Mouse (Mus musculus): ENCODE measurements at regions not wholly inside any gene's neighbourhood (a gene's known extent, or its start where the extent isn't known, plus 50 kb on each side); places are given as distances from the start of the nearest gene placed in this dataset.

DNA sequence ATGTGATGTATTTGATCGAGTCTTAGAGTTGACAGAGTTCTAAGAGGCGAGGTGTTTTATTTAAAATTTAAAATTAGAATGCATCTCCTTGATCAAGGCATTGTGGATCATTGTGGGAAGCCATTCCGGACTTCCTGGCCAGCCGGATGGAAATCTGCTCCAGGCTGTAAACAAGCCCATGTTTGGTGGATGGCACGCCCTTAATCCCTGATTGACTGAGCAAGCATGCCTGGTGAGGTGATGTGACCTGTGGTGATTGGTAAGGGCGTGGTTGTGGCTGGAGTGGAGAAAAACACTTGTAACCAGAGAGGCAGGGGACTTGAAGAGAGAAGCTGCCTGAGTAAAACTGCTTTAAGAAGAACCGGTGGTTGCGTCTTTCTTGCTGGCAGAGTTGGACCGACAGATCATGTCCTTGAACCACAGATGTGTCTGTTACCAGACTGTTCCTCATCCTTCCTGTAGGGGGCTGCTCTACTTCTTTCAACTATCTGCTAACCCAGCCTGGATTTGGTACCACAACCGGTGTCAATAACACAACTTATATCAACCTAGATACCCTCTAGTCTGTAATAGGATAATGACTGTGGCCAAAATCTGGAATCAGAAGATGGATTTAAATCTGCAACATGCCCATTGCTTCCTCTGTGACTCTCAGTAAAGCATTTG lies 164.4 kb downstream of the Ifng start:
- Histone ChIP-seq H3K27ac (replicated peaks) (no peak overlapping the region), H3K9me3 (no peaks in the 10 kb centered on the region), H3K4me3 (no peak overlapping the region), H3K4me2 (replicated peaks) (no peak overlapping the region), H3K27me3 (no peaks in the 10 kb centered on the region), H3K9ac (replicated peaks) (no peak overlapping the region), H3K36me3 (no peaks in the 10 kb centered on the region), H3K4me1 (no peaks in the 10 kb centered on the region)
- WGBS, result 90% methylated on average over 10 of the region's 10 CpGs
- ATAC-seq (ENCODE audit: low FRiP score, low read depth), result no peak

DNA sequence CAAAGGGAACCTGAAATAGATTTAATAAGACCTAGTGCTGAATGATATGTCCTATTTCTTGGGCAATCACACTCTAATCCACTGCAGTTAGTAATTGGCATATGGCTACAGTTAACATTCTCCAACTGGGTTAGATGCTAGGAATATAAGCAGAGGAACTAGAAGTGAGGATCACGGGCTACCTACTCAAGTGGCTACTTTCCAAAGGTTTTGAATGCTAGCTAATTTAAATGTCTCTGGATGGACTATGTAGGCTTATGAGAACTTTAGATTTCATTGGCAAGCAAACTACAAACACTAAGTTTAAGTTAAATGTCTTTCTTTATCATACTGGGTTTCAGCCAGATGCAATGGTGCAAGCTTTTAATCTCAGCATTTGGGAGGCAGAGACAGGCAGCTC lies 166.6 kb downstream of the Ifng start:
- H3K4me2 ChIP-seq (replicated peaks), result no peak overlapping the region
- no peak overlapping the region for H3K4me3 ChIP-seq
- no peak for ATAC-seq (ENCODE audit: low FRiP score, low read depth)
- H3K9ac ChIP-seq (replicated peaks), result no peak overlapping the region
- H3K36me3 ChIP-seq, result no peaks in the 10 kb centered on the region
- WGBS, result 93% methylated on average over 1 of the region's 1 CpGs
- no peaks in the 10 kb centered on the region for H3K27me3 ChIP-seq
- no peak overlapping the region for H3K27ac ChIP-seq (replicated peaks)
- H3K4me1 ChIP-seq, result no peaks in the 10 kb centered on the region
- no peaks in the 10 kb centered on the region for H3K9me3 ChIP-seq

DNA sequence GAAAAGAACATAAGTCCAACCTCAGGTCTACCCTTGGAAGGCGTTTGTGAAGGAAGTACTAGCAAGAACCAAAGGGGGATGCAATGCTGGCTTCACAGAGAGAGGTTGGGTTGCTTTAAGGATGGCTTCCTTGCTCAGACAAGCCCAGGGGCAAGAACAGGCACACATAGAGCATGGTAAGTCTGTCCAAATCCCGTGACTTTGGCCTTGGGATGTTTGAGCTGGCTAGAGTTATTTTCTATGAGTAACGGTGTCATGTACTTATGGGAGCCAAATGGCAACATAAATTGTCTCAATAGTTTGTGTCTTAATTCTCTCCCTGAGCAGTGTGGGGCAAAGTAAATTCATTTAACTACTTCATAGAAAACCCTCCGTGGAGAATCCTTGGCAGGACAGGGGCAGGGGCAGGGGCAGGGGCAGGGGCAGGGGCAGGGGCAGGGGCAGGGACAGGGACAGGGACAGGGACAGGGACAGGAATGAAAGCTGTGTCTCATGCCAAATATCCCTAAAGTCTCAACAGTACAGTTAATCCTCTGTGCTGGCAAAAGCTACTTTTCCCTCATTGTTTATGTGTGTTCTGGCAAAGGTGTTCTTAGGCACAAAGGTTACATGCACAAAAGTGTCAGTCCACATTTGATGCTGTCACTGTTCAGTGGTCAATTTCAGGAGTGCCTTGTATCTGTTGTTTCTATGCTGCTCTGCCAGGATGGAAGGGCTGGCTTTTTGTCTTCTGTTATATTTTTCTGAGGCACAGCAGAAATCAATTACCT lies 167.7 kb downstream of the Ifng start:
- Histone ChIP-seq H3K27ac (replicated peaks) (no peak overlapping the region), H3K4me1 (no peaks in the 10 kb centered on the region), H3K9ac (replicated peaks) (no peak overlapping the region), H3K4me2 (replicated peaks) (no peak overlapping the region), H3K36me3 (no peaks in the 10 kb centered on the region), H3K27me3 (no peaks in the 10 kb centered on the region), H3K4me3 (no peak overlapping the region), H3K9me3 (no peaks in the 10 kb centered on the region)
- WGBS, result 73% methylated on average over 4 of the region's 4 CpGs
- ATAC-seq (ENCODE audit: low FRiP score, low read depth), result no peak

DNA sequence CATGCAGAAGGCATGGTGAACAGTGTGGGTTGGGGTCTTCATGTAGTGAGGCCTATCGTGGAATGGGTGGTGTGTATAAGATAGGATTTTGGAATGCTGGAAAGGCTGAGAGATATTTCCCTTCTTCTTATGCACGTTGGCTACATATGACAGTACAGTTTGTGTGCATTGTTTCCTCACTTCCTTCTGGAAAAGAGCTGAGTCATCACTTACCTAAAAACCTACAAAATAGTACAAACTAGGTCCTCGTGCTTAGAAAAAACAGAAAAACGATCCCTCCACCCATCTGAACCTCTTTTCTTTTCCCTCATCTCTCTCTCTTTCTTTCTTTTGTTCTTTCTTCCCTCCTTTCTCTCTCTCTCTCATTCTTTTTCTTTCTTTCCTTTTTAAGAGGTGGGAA lies 168.3 kb downstream of the Ifng start:
- 77% methylated on average over 4 of the region's 4 CpGs for WGBS
- no peak overlapping the region for H3K27ac ChIP-seq (replicated peaks)
- H3K27me3 ChIP-seq, result no peaks in the 10 kb centered on the region
- no peak overlapping the region for H3K4me3 ChIP-seq
- no peaks in the 10 kb centered on the region for H3K36me3 ChIP-seq
- no peaks in the 10 kb centered on the region for H3K9me3 ChIP-seq
- ATAC-seq (ENCODE audit: low FRiP score, low read depth), result no peak
- H3K9ac ChIP-seq (replicated peaks), result no peak overlapping the region
- no peak overlapping the region for H3K4me2 ChIP-seq (replicated peaks)
- no peaks in the 10 kb centered on the region for H3K4me1 ChIP-seq

DNA sequence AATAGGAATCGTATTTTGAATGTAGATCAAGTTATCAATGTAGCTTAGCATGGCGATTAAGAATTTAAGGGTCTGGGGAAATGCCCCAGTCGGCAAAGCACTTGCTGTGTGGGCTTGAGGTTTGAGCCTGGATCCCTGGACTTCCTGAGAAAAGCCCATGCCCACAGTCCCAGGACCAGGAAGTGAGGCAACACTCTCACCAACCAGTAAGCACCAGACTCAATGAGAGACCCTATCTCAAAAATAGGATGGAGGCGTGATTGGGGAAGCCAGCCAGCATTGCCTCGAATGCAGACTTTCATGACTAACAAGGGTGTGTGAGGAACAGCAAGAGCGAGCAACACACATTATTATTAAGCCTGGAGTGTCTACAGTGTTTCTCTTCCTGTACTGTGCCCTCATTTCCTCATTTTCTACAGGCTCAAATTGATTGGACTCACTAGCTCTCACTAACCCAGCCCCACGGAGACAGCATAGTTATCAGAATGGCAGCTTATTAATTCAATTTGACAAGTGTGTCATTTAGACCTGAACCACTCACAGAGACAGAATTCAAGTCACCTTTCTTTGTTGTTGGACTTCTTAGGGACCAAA lies 170.1 kb downstream of the Ifng start:
- 87% methylated on average over 7 of the region's 7 CpGs for WGBS
- no peak overlapping the region for H3K27ac ChIP-seq (replicated peaks)
- no peak overlapping the region for H3K9ac ChIP-seq (replicated peaks)
- no peaks in the 10 kb centered on the region for H3K27me3 ChIP-seq
- no peaks in the 10 kb centered on the region for H3K9me3 ChIP-seq
- no peak for ATAC-seq (ENCODE audit: low FRiP score, low read depth)
- no peaks in the 10 kb centered on the region for H3K4me1 ChIP-seq
- H3K4me3 ChIP-seq, result no peak overlapping the region
- H3K36me3 ChIP-seq, result no peaks in the 10 kb centered on the region
- no peak overlapping the region for H3K4me2 ChIP-seq (replicated peaks)

DNA sequence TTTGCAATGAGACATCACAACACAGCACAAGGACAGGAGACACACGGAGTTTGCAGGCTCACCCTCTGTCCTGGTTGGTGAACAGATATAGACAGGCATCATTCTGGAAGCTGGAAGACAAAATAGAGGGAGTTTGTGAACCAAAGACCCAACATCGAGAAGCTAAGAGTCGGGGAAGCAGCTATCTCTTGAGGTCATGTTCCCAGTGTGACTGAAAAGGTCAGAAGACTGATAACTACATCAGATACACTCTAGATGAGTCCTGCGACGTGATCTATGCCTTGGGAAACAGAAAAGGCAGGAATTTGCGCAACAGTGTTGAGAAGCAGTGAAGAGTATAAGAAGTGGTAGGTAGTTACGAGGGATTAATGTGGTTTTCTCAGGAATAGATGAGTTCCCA lies 171.2 kb downstream of the Ifng start:
- no peak overlapping the region for H3K27ac ChIP-seq (replicated peaks)
- H3K4me3 ChIP-seq, result no peak overlapping the region
- 91% methylated on average over 7 of the region's 7 CpGs for WGBS
- no peaks in the 10 kb centered on the region for H3K9me3 ChIP-seq
- no peak for ATAC-seq (ENCODE audit: low FRiP score, low read depth)
- H3K4me1 ChIP-seq, result no peaks in the 10 kb centered on the region
- no peaks in the 10 kb centered on the region for H3K36me3 ChIP-seq
- no peak overlapping the region for H3K4me2 ChIP-seq (replicated peaks)
- no peak overlapping the region for H3K9ac ChIP-seq (replicated peaks)
- no peaks in the 10 kb centered on the region for H3K27me3 ChIP-seq

DNA sequence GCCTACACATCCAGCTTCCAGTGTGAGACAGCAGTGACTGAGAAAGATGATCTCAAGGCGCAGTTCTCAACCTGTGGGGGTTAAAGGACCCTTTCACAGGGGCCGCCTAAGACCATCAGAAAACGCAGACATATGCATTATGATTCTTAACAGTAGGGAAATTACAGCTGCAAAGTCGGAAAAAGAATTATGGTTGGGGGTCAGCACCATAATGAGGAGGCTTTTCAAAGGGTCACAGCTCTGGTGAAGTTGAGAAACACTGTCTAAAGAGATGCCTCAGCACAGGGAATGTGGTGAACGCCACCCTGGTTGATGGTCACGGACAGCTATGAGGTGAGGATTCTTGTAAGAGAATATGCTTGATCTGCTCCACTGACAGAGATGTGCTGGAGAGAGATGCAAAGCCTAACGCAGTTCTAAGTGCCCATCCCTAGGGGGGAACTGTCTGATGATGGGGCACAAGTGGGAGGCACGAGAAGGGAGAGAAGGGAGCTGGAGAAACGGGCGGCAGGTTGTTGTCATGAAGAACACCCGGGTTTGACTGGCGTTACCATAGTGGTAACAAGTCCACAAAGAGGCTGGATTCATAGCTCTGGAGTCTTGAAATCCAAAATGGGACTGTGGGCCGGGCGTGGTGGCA lies 172.3 kb downstream of the Ifng start:
- H3K4me3 ChIP-seq, result no peak overlapping the region
- H3K27ac ChIP-seq (replicated peaks), result no peak overlapping the region
- 90% methylated on average over 14 of the region's 14 CpGs for WGBS
- no peaks in the 10 kb centered on the region for H3K27me3 ChIP-seq
- no peak overlapping the region for H3K9ac ChIP-seq (replicated peaks)
- H3K9me3 ChIP-seq, result no peaks in the 10 kb centered on the region
- H3K4me2 ChIP-seq (replicated peaks), result no peak overlapping the region
- H3K4me1 ChIP-seq, result no peaks in the 10 kb centered on the region
- ATAC-seq (ENCODE audit: low FRiP score, low read depth), result no peak
- H3K36me3 ChIP-seq, result no peaks in the 10 kb centered on the region

DNA sequence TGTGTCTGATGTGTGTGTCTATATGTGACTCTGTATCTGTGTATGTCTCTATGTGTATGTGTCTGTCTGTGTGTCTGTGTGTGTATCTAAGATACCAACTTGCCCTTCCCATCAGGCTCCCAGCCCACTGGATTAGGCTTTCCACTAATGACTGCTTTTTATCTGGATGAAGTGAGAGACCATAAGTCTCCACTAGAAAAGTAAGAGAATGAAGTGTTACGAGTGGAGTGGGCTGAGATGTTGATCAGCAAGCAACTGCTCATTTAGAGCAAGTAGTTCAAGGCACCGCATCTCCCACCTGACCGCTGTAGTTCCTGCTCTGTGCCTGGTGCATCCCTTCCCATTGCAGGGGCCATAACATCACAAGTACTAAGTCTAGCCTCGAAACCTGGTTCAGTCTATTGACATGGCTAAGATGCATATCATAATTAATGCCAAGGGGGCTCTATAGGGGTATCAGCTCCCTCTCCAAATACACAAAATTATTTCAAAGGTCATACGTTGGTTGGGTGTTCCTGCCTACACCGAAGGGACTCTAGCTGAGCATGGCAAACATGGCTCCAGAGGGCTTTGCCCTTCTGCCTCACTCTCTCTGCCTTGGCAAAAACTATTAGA lies 173.5 kb downstream of the Ifng start:
- Histone ChIP-seq H3K36me3 (no peaks in the 10 kb centered on the region), H3K27me3 (no peaks in the 10 kb centered on the region), H3K27ac (replicated peaks) (no peak overlapping the region), H3K4me1 (no peaks in the 10 kb centered on the region), H3K4me2 (replicated peaks) (no peak overlapping the region), H3K9me3 (no peaks in the 10 kb centered on the region), H3K9ac (replicated peaks) (no peak overlapping the region), H3K4me3 (no peak overlapping the region)
- WGBS, result 91% methylated on average over 6 of the region's 6 CpGs
- no peak for ATAC-seq (ENCODE audit: low FRiP score, low read depth)

DNA sequence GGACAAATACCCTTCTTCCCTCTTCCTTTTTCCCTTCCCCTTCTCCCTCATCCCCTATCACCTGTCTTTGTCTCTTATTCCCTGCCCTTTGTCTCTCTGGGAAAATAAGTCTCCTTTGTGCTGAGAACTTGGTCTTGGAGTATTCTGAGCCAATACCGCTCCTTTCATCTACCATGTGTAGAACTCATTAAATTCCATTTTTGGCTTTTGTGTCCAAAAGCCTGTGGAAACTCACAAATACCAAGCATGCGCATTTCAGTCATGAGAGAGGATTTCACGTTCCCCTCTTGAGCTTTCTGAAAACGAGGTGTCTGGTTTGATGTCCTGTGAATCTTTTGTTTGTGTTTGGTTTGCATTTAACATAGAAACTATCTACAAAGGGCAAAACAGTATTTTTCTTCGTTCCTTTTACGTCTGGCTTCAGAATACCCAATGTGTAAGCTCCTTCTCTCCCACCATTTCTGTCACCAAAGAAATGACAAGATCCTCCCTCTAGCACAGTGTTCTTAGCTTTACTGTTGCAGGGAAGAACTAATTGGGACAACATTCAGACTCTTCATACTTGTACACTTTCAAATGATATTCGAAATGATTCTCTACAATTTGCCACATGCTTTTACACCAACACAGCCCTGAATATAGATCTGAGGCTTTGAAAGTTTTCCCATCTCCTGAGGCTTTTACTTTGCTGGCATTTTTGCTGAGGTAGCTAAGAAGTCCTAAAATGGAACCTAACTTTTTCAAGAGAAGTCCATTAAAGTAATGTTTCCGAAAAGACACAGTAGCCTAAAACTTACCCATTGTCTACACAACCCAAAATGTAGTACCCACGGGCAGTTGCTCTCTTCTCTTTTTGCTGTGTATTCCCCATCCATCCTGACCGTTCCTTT lies 174.5 kb downstream of the Ifng start:
- H3K27me3 ChIP-seq, result no peaks in the 10 kb centered on the region
- H3K4me3 ChIP-seq, result no peak overlapping the region
- H3K4me1 ChIP-seq, result no peaks in the 10 kb centered on the region
- 82% methylated on average over 10 of the region's 10 CpGs for WGBS
- no peaks in the 10 kb centered on the region for H3K36me3 ChIP-seq
- H3K9ac ChIP-seq (replicated peaks), result no peak overlapping the region
- H3K27ac ChIP-seq (replicated peaks), result no peak overlapping the region
- H3K9me3 ChIP-seq, result no peaks in the 10 kb centered on the region
- H3K4me2 ChIP-seq (replicated peaks), result no peak overlapping the region
- no peak for ATAC-seq (ENCODE audit: low FRiP score, low read depth)

DNA sequence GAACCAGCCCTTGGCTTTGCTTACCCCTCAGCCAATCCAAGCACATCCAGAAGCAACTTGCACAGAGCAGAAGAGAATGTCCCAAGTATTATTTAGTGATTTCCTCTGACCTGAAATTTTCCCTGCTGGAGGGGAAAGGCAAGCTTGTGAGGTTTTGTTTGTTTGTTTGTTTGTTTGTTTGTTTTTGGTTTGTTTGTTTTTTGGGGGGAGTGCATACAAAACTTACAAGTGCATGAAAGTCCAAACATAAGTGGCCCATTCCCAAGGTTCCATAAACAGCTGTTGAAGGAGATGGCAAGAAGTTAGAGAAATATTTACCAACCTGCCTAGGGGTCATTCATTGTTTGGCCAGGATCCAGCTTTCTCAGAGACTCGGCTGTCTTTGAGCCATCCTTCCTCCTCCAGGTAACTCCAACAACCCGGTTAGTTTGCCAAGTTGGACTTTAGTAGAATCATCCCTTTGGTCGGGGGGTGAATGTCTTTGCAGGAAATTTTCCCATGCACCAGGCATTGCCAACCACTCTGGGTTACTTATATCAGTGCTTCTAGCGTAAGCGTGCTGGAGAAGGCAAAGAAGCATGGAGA lies 175.3 kb downstream of the Ifng start:
- no peak for ATAC-seq (ENCODE audit: low FRiP score, low read depth)
- H3K27ac ChIP-seq (replicated peaks), result no peak overlapping the region
- no peak overlapping the region for H3K4me2 ChIP-seq (replicated peaks)
- no peaks in the 10 kb centered on the region for H3K4me1 ChIP-seq
- H3K9ac ChIP-seq (replicated peaks), result no peak overlapping the region
- H3K27me3 ChIP-seq, result no peaks in the 10 kb centered on the region
- H3K9me3 ChIP-seq, result no peaks in the 10 kb centered on the region
- 89% methylated on average over 5 of the region's 5 CpGs for WGBS
- H3K4me3 ChIP-seq, result no peak overlapping the region
- no peaks in the 10 kb centered on the region for H3K36me3 ChIP-seq
